Mouse (Mus musculus) stomach, postnatal 0 days (tissue): ENCODE data around the gene Taar9.

Experiments used
- CTCF ChIP-seq: IDR thresholded peaks from 2 replicates; pipeline ENCODE4 v1.5.1; 2016; ENCODE audit warnings: antibody characterized with exemption, low read depth, mild to moderate bottlenecking, moderate library complexity
- EP300 ChIP-seq: optimal IDR thresholded peaks from 2 replicates; pipeline ENCODE3; 2016; ENCODE audit warnings: antibody characterized with exemption

- TF ChIP-seq CTCF (no peak), EP300 (no peak)
Measured at GRCm38 (mm10) chr10:24085936-24086335, 23.4 kb downstream of the Taar9 start.
